ENCODE assay signal across 9 mouse cellular contexts in genomic region chr8:85429219-85429618, GRCm38 (mm10). TPM values are rescaled to one million over a fixed set of nuclear protein-coding genes. Genes with fewer than 3 reads are reported as not detected.
A peak's percentile ranks its signal among the peaks of the same experiment; 100 is the strongest.
DNase-seq lines count a peak whose midpoint lies in the region; ATAC-seq lines count a peak whose summit lies in the region.
"Had no signal": no experiment of that assay in that cellular context is flagged by ENCODE, and none has a peak within 500 bp of the region (broad histone marks: within the 10 kb centered on the region; RNA-seq: fewer than 3 reads in every experiment).

No protein-coding gene starts in this region.

- no peaks in the 10 kb centered on the region for H3K27me3 ChIP-seq in heart, embryonic 10.5 days (ENCODE audit: insufficient read depth, poor library complexity, severe bottlenecking)
- H3K27me3 ChIP-seq in liver, embryonic 16.5 days (ENCODE audit: control insufficient read depth, insufficient read depth, low read depth, low read length): no peaks in the 10 kb centered on the region

- H3K4me2 ChIP-seq in liver, embryonic 16.5 days (ENCODE audit: low read depth, low read length): peak overlapping the region; percentile 12; the same call in 1 of the 2 replicates

- DNase-seq in adrenal gland, adult 2 months: peak; percentile 40
- DNase-seq in adrenal gland, adult 8-10 months: no peak
- peak; percentile 25 for DNase-seq in NIH3T3 (ENCODE audit: low read depth)
- DNase-seq in heart, embryonic 10.5 days (ENCODE audit: low spot score): no peak
- DNase-seq in frontal cortex, postnatal 25 days (ENCODE audit: low spot score in 2 of 2): no peak
- no peak for DNase-seq in layer of hippocampus, adult 18-20 months (ENCODE audit: low spot score in 2 of 2)
- no peak for DNase-seq in ovary, postnatal 36 days (ENCODE audit: low spot score)

- no peak overlapping the region for H3K9ac ChIP-seq in liver, embryonic 16.5 days (ENCODE audit: low read depth, low read length)

- no peaks in the 10 kb centered on the region for H3K9me3 ChIP-seq in heart, embryonic 10.5 days
- H3K9me3 ChIP-seq in liver, embryonic 16.5 days (replicated peaks; ENCODE audit: control insufficient read depth, low read length): no peaks in the 10 kb centered on the region

- ATAC-seq in liver, embryonic 16.5 days (ENCODE audit: low read depth): no peak

- H3K36me3 ChIP-seq in heart, embryonic 10.5 days: no peaks in the 10 kb centered on the region
- no peaks in the 10 kb centered on the region for H3K36me3 ChIP-seq in liver, embryonic 16.5 days (ENCODE audit: control insufficient read depth, insufficient read depth)

- peaks cover 54% of the 10 kb centered on the region for H3K4me1 ChIP-seq in heart, embryonic 10.5 days
- H3K4me1 ChIP-seq in liver, embryonic 16.5 days (ENCODE audit: control insufficient read depth, low read depth, low read length): peaks cover 51% of the 10 kb centered on the region

- H3K4me3 ChIP-seq in heart, embryonic 10.5 days: peak overlapping the region; percentile 38
- no peak overlapping the region for H3K4me3 ChIP-seq in liver, embryonic 16.5 days (ENCODE audit: low read depth, low read length)

- 5% methylated on average over 4 of the region's 4 CpGs for WGBS in heart, embryonic 10.5 days
- WGBS in liver, embryonic 16.5 days (ENCODE audit: insufficient replicate concordance): 17% methylated on average over 4 of the region's 4 CpGs

- peak overlapping the region; percentile 83 for H3K27ac ChIP-seq in heart, embryonic 10.5 days
- no peak overlapping the region for H3K27ac ChIP-seq in liver, embryonic 16.5 days (ENCODE audit: low read length)

RNA-seq across cellular contexts. Expression of gene 4921524J17Rik, which starts 3.4 kb away (rescaled TPM):
- total RNA-seq in adrenal gland, adult 2 months (2021): 10 to 100 TPM; 20.4 to 46.6 TPM
- 1.8 and 3.2 TPM in 2 replicates for polyA plus RNA-seq in adrenal gland, adult 2 months (2012; rRNA removed)
- 10 to 100 TPM; 21.4 to 45.0 (median 27.9) TPM for total RNA-seq in adrenal gland, adult 8-10 months (2022)
- 61.0 and 64.9 TPM in 2 replicates for polyA plus RNA-seq in heart, embryonic 10.5 days (2016; fragmentation: Nextera tagmentation; extraction: Ambion mirVana)
- 14.5 and 17.0 TPM in 2 replicates for polyA plus RNA-seq in liver, embryonic 16.5 days (2015; fragmentation: Nextera tagmentation; extraction: Ambion mirVana)
- total RNA-seq in layer of hippocampus, adult 18-20 months (2021): 10 to 100 TPM; 13.6 to 16.9 TPM

RNA-seq across cellular contexts. Expression of gene Mylk3, which starts 43.1 kb away (rescaled TPM):
- total RNA-seq in adrenal gland, adult 2 months (2021): under 1 TPM; 0.23 to 0.62 TPM
- 0.03 and 0.15 TPM in 2 replicates for polyA plus RNA-seq in adrenal gland, adult 2 months (2012; rRNA removed)
- total RNA-seq in adrenal gland, adult 8-10 months (2022): 1 to 10 TPM in 1 of 4 experiments, under 1 TPM in 3; 0.16 to 1.8 (median 0.60) TPM
- 131 and 248 TPM in 2 replicates for polyA plus RNA-seq in heart, embryonic 10.5 days (2016; fragmentation: Nextera tagmentation; extraction: Ambion mirVana)
- 66.3 and 66.8 TPM in 2 replicates for polyA plus RNA-seq in liver, embryonic 16.5 days (2015; fragmentation: Nextera tagmentation; extraction: Ambion mirVana)
- 1 to 10 TPM; 3.5 to 4.0 TPM for total RNA-seq in layer of hippocampus, adult 18-20 months (2021)
- polyA plus RNA-seq: C2C12 had no signal

Comparison
In these comparisons a context has a peak if more than half of its experiments do, and no peak if none do; other contexts are left out.
1. DNase-seq: peak in adrenal gland, adult 2 months (single experiment) and NIH3T3 (single experiment); none in adrenal gland, adult 8-10 months (single experiment), heart, embryonic 10.5 days (single experiment), frontal cortex, postnatal 25 days (0 of 2), layer of hippocampus, adult 18-20 months (0 of 2) and ovary, postnatal 36 days (single experiment).